Mouse (Mus musculus) testis, adult 10 weeks (tissue): ENCODE results near the gene S1pr3. TPM values are rescaled to one million over a fixed set of nuclear protein-coding genes. Genes with fewer than 3 reads are reported as not detected.

Experiments
- polyA plus RNA-seq: library from polyadenylated mRNA; stranded (reverse); fragments of 350-450 nt; fragmentation: Illumina TruSeq; extraction: RNeasy Lipid Tissue Mini Kit (QIAGEN cat#74804); gene quantifications from one replicate; pipeline ENCODE4 v1.2.3, GENCODE M21; 2014; ENCODE audit warnings: low read depth, low replicate concordance

Gene S1pr3
- polyA plus RNA-seq: 1.2 TPM

GRCm38 (mm10) chr13:51408519-51409001, at the start of gene S1pr3:
TSS of gene S1pr3 (plus strand) at chr13:51408639.

Other genes starting within 250 kb of the S1pr3 start
- gene Nxnl2, start 237.6 kb upstream of the S1pr3 start, polyA plus RNA-seq: 2.7 TPM
- 0.36 TPM for gene Shc3, start 160.8 kb downstream of the S1pr3 start, polyA plus RNA-seq
- 441 TPM for gene Cks2, start 236.6 kb downstream of the S1pr3 start, polyA plus RNA-seq
- 12.2 TPM for gene Secisbp2, start 243.1 kb downstream of the S1pr3 start, polyA plus RNA-seq